Mouse (Mus musculus) kidney, embryonic 16.5 days (tissue): ENCODE data around the gene Rhobtb1. TPM values are rescaled to one million over a fixed set of nuclear protein-coding genes. Genes with fewer than 3 reads are reported as not detected.

ENCODE experiments used
- ATAC-seq: fragments of 200-750 bp; cut with Nextera tagmentation; 2 replicates; pipeline ENCODE4 v1.8.0; 2017; ENCODE audit warnings: moderate TSS enrichment; ENCODE audit not compliant: low FRiP score, low TSS enrichment
- H3K27ac ChIP-seq: fragments of 300-500 bp; sonication (generic); 2 replicates; pipeline ENCODE4 v1.5.1; 2014; ENCODE audit warnings: low read length
- H3K27me3 ChIP-seq: fragments of 300-500 bp; sonication (generic); 2 replicates; pipeline ENCODE4 v1.6.1; 2014; ENCODE audit warnings: low read length, control low read depth, mixed read lengths; ENCODE audit not compliant: insufficient read depth
- H3K36me3 ChIP-seq: fragments of 300-500 bp; sonication (generic); 2 replicates; pipeline ENCODE4 v1.6.1; 2014; ENCODE audit warnings: low read length, control low read depth, mixed read lengths; ENCODE audit not compliant: insufficient read depth
- H3K4me1 ChIP-seq: fragments of 300-500 bp; sonication (generic); 2 replicates; pipeline ENCODE4 v1.6.1; 2014; ENCODE audit warnings: low read length, control low read depth, mixed read lengths; ENCODE audit not compliant: insufficient read depth
- H3K4me2 ChIP-seq: fragments of 300-500 bp; sonication (generic); replicated peaks from 2 replicates; pipeline ENCODE4 v1.6.1; 2014; ENCODE audit warnings: low read depth, low read length
- H3K4me3 ChIP-seq: fragments of 300-500 bp; sonication (generic); 2 replicates; pipeline ENCODE4 v1.5.1; 2014; ENCODE audit warnings: mild to moderate bottlenecking, low read length
- H3K9ac ChIP-seq: fragments of 300-500 bp; sonication (generic); replicated peaks from 2 replicates; pipeline ENCODE4 v1.6.1; 2014; ENCODE audit warnings: low read length
- H3K9me3 ChIP-seq: fragments of 300-500 bp; sonication (generic); 2 replicates; pipeline ENCODE4 v1.6.1; 2016; ENCODE audit warnings: low read length, control low read depth
- WGBS: fragments of 180-500 bp; shearing (Covaris S2); extraction: QIAGEN DNeasy Blood & Tissue Kit; methylation state at CpG from one replicate; pipeline ENCODE4 v1.1.7; 2014; 5-methylcytosine and 5-hydroxymethylcytosine counted together
- polyA plus RNA-seq: library from polyadenylated mRNA; unstranded; fragments of >200 nt; fragmentation: Nextera tagmentation; extraction: Ambion mirVana; gene quantifications from 2 replicates; pipeline ENCODE4 v1.2.1, GENCODE M21; 2015

Gene Rhobtb1
- polyA plus RNA-seq: 22.2 and 24.4 TPM in 2 replicates

- Histone ChIP-seq H3K27me3 (no peaks in the 10 kb centered on the region), H3K4me1 (peaks cover 7% of the 10 kb centered on the region), H3K27ac (no peak within 1 kb of the TSS), H3K9ac (peak within 1 kb of the TSS; percentile 44; the same call in 1 of the 2 replicates), H3K9me3 (no peaks in the 10 kb centered on the region), H3K36me3 (no peaks in the 10 kb centered on the region), H3K4me2 (peak within 1 kb of the TSS; percentile 46), H3K4me3 (peak within 1 kb of the TSS; percentile 29)
- peak; percentile 46; the same call in 1 of the 2 replicates for ATAC-seq
- WGBS: 48% methylated on average over 20 of the region's 20 CpGs
Measured at GRCm38 (mm10) chr10:69151045-69151444, at the start of gene Rhobtb1. Gene Rhobtb1 (plus strand): TSS chr10:69151434.

- H3K36me3 ChIP-seq: no peaks in the 10 kb centered on the region
- H3K9ac ChIP-seq: no peak overlapping the region
- peaks cover 4% of the 10 kb centered on the region for H3K9me3 ChIP-seq
- no peak overlapping the region for H3K4me3 ChIP-seq
- ATAC-seq: no peak
- no peak overlapping the region for H3K27ac ChIP-seq
- no peaks in the 10 kb centered on the region for H3K4me1 ChIP-seq
- H3K27me3 ChIP-seq: no peaks in the 10 kb centered on the region
- no peak overlapping the region for H3K4me2 ChIP-seq
- WGBS: 79% methylated on average over 4 of the region's 4 CpGs
Measured at GRCm38 (mm10) chr10:69101988-69102387, 49.2 kb upstream of the Rhobtb1 start.

GRCm38 (mm10) chr10:69104143-69104882, 46.9 kb upstream of the Rhobtb1 start:
- H3K27ac ChIP-seq: no peak overlapping the region
- H3K4me1 ChIP-seq: no peaks in the 10 kb centered on the region
- 75% methylated on average over 12 of the region's 12 CpGs for WGBS
- H3K9me3 ChIP-seq: no peaks in the 10 kb centered on the region
- no peak overlapping the region for H3K4me3 ChIP-seq
- H3K36me3 ChIP-seq: no peaks in the 10 kb centered on the region
- no peak overlapping the region for H3K4me2 ChIP-seq
- H3K9ac ChIP-seq: no peak overlapping the region
- H3K27me3 ChIP-seq: no peaks in the 10 kb centered on the region
- ATAC-seq: no peak

- H3K36me3 ChIP-seq: no peaks in the 10 kb centered on the region
- no peak overlapping the region for H3K27ac ChIP-seq
- 74% methylated on average over 9 of the region's 9 CpGs for WGBS
- no peak for ATAC-seq
- no peaks in the 10 kb centered on the region for H3K9me3 ChIP-seq
- no peaks in the 10 kb centered on the region for H3K27me3 ChIP-seq
- H3K4me2 ChIP-seq: no peak overlapping the region
- no peaks in the 10 kb centered on the region for H3K4me1 ChIP-seq
- H3K4me3 ChIP-seq: no peak overlapping the region
- no peak overlapping the region for H3K9ac ChIP-seq
Measured at GRCm38 (mm10) chr10:69104883-69105225, 46.4 kb upstream of the Rhobtb1 start.

GRCm38 (mm10) chr10:69106796-69107195, 44.4 kb upstream of the Rhobtb1 start:
- no peak for ATAC-seq
- Histone ChIP-seq H3K4me1 (no peaks in the 10 kb centered on the region), H3K9ac (no peak overlapping the region), H3K9me3 (no peaks in the 10 kb centered on the region), H3K4me3 (no peak overlapping the region), H3K27ac (no peak overlapping the region), H3K36me3 (no peaks in the 10 kb centered on the region), H3K27me3 (no peaks in the 10 kb centered on the region), H3K4me2 (no peak overlapping the region)
- WGBS: 47% methylated on average over 1 of the region's 1 CpGs

- Histone ChIP-seq H3K27me3 (no peaks in the 10 kb centered on the region), H3K27ac (peak overlapping the region; percentile 64; the same call in 1 of the 2 replicates), H3K4me1 (no peaks in the 10 kb centered on the region), H3K9ac (no peak overlapping the region), H3K9me3 (no peaks in the 10 kb centered on the region), H3K36me3 (no peaks in the 10 kb centered on the region), H3K4me3 (no peak overlapping the region), H3K4me2 (no peak overlapping the region)
- WGBS: 36% methylated on average over 8 of the region's 8 CpGs
- ATAC-seq: no peak
Measured at GRCm38 (mm10) chr10:69107253-69107652, 44.0 kb upstream of the Rhobtb1 start.

GRCm38 (mm10) chr10:69114384-69114783, 36.9 kb upstream of the Rhobtb1 start:
- ATAC-seq: no peak
- Histone ChIP-seq H3K27ac (no peak overlapping the region), H3K9me3 (peaks cover 3% of the 10 kb centered on the region; the same call in 1 of the 2 replicates), H3K9ac (no peak overlapping the region), H3K4me1 (no peaks in the 10 kb centered on the region), H3K4me2 (no peak overlapping the region), H3K4me3 (no peak overlapping the region), H3K36me3 (no peaks in the 10 kb centered on the region), H3K27me3 (no peaks in the 10 kb centered on the region)

- Histone ChIP-seq H3K27ac (peak overlapping the region; percentile 36; the same call in 1 of the 2 replicates), H3K4me1 (0 out of 2 replicates have a peak, but pooled peaks cover 2% of the 10 kb centered on the region), H3K27me3 (no peaks in the 10 kb centered on the region), H3K4me2 (no peak overlapping the region), H3K4me3 (no peak overlapping the region), H3K9me3 (peaks cover 3% of the 10 kb centered on the region; the same call in 1 of the 2 replicates), H3K36me3 (no peaks in the 10 kb centered on the region), H3K9ac (no peak overlapping the region)
- ATAC-seq: no peak
Measured at GRCm38 (mm10) chr10:69117996-69118395, 33.2 kb upstream of the Rhobtb1 start.

- Histone ChIP-seq H3K4me2 (no peak overlapping the region), H3K27me3 (no peaks in the 10 kb centered on the region), H3K4me1 (0 out of 2 replicates have a peak, but pooled peaks cover 2% of the 10 kb centered on the region), H3K4me3 (no peak overlapping the region), H3K9ac (no peak overlapping the region), H3K9me3 (no peaks in the 10 kb centered on the region), H3K36me3 (no peaks in the 10 kb centered on the region), H3K27ac (peak overlapping the region; percentile 36; the same call in 1 of the 2 replicates)
- ATAC-seq: peak; percentile 79
- WGBS: 27% methylated on average over 3 of the region's 3 CpGs
Measured at GRCm38 (mm10) chr10:69118893-69119292, 32.3 kb upstream of the Rhobtb1 start.

- 38% methylated on average over 1 of the region's 1 CpGs for WGBS
- ATAC-seq: no peak
Measured at GRCm38 (mm10) chr10:69119456-69119855, 31.8 kb upstream of the Rhobtb1 start.

More at GRCm38 (mm10) chr10:69119456-69119855, 31.8 kb upstream of the Rhobtb1 start:
- Histone ChIP-seq H3K9me3 (no peaks in the 10 kb centered on the region), H3K4me1 (0 out of 2 replicates have a peak, but pooled peaks cover 2% of the 10 kb centered on the region), H3K9ac (no peak overlapping the region), H3K4me3 (no peak overlapping the region), H3K27ac (no peak overlapping the region), H3K4me2 (no peak overlapping the region), H3K36me3 (no peaks in the 10 kb centered on the region), H3K27me3 (no peaks in the 10 kb centered on the region)
